Mouse (Mus musculus) embryonic facial prominence, embryonic 15.5 days (tissue): ENCODE measurements around the gene Ctrl. TPM values are rescaled to one million over a fixed set of nuclear protein-coding genes. Genes with fewer than 3 reads are reported as not detected.

Experiments
- ATAC-seq: fragments of 200-750 bp; cut with Nextera tagmentation; 2 replicates; pipeline ENCODE4 v1.8.0; 2017; ENCODE audit warnings: low read depth, moderate TSS enrichment; ENCODE audit not compliant: insufficient number of reproducible peaks, low FRiP score, low TSS enrichment
- H3K27ac ChIP-seq: fragments of 300-500 bp; sonication (generic); replicated peaks from 2 replicates; pipeline ENCODE4 v1.5.1; 2015; ENCODE audit warnings: mild to moderate bottlenecking, inconsistent platforms
- H3K27me3 ChIP-seq: fragments of 300-500 bp; sonication (generic); 2 replicates; pipeline ENCODE4 v1.6.1; 2015; ENCODE audit warnings: inconsistent platforms
- H3K36me3 ChIP-seq: fragments of 300-500 bp; sonication (generic); 2 replicates; pipeline ENCODE4 v1.6.1; 2015; ENCODE audit warnings: mild to moderate bottlenecking, inconsistent platforms
- H3K4me1 ChIP-seq: fragments of 300-500 bp; sonication (generic); 2 replicates; pipeline ENCODE4 v1.6.1; 2015; ENCODE audit warnings: inconsistent platforms
- H3K4me2 ChIP-seq: fragments of 300-500 bp; sonication (generic); replicated peaks from 2 replicates; pipeline ENCODE4 v1.6.1; 2015; ENCODE audit warnings: mild to moderate bottlenecking, inconsistent platforms
- H3K4me3 ChIP-seq: fragments of 300-500 bp; sonication (generic); replicated peaks from 2 replicates; pipeline ENCODE4 v1.5.1; 2015; ENCODE audit warnings: mild to moderate bottlenecking, inconsistent platforms
- H3K9ac ChIP-seq: fragments of 300-500 bp; sonication (generic); 2 replicates; pipeline ENCODE4 v1.6.1; 2015; ENCODE audit warnings: inconsistent platforms
- H3K9me3 ChIP-seq: fragments of 300-500 bp; sonication (generic); replicated peaks from 2 replicates; pipeline ENCODE4 v1.6.1; 2016; ENCODE audit warnings: inconsistent platforms
- WGBS: fragments of 180-500 bp; shearing (Covaris S2); methylation state at CpG from one replicate; pipeline ENCODE4 v1.1.7; 2015; 5-methylcytosine and 5-hydroxymethylcytosine counted together
- polyA plus RNA-seq: library from polyadenylated mRNA; unstranded; fragments of >200 nt; fragmentation: Nextera tagmentation; extraction: Ambion mirVana; gene quantifications from 2 replicates; pipeline ENCODE4 v1.2.1, GENCODE M21; 2015

Gene Ctrl
- polyA plus RNA-seq, 1 experiment from 2014 or later, result 1.4 TPM

- no peak overlapping the region for H3K4me3 ChIP-seq
- H3K4me1 ChIP-seq, result peaks cover 44% of the 10 kb centered on the region
- ATAC-seq, result no peak
- no peak overlapping the region for H3K4me2 ChIP-seq
- H3K27me3 ChIP-seq, result no peaks in the 10 kb centered on the region
- H3K9me3 ChIP-seq, result no peaks in the 10 kb centered on the region
- no peak overlapping the region for H3K27ac ChIP-seq
- peaks cover 25% of the 10 kb centered on the region for H3K36me3 ChIP-seq
- WGBS, result 88% methylated on average over 10 of the region's 10 CpGs
- H3K9ac ChIP-seq, result no peak overlapping the region
These were observed 27.9 kb upstream of the Ctrl start for GRCm38 (mm10) chr8:105961536-105961935.

- Histone ChIP-seq H3K4me3 (no peak overlapping the region), H3K27me3 (no peaks in the 10 kb centered on the region), H3K4me2 (no peak overlapping the region), H3K36me3 (peaks cover 29% of the 10 kb centered on the region), H3K27ac (no peak overlapping the region), H3K4me1 (peaks cover 41% of the 10 kb centered on the region), H3K9ac (no peak overlapping the region), H3K9me3 (no peaks in the 10 kb centered on the region)
- ATAC-seq, result no peak
- 76% methylated on average over 14 of the region's 14 CpGs for WGBS
These were observed 27.4 kb upstream of the Ctrl start for GRCm38 (mm10) chr8:105961101-105961500.

- peaks cover 44% of the 10 kb centered on the region for H3K36me3 ChIP-seq
- no peak overlapping the region; the same call in 1 of the 2 replicates for H3K27ac ChIP-seq
- 72% methylated on average over 7 of the region's 7 CpGs for whole genome bisulfite sequencing
- H3K4me1 ChIP-seq, result peaks cover 32% of the 10 kb centered on the region
- ATAC-seq, result peak; percentile 48; the same call in 1 of the 2 replicates
- H3K4me3 ChIP-seq, result no peak overlapping the region
- no peak overlapping the region for H3K9ac ChIP-seq
- no peaks in the 10 kb centered on the region for H3K27me3 ChIP-seq
- H3K4me2 ChIP-seq, result no peak overlapping the region
- no peaks in the 10 kb centered on the region for H3K9me3 ChIP-seq
These were observed 25.7 kb upstream of the Ctrl start for GRCm38 (mm10) chr8:105959350-105959749.

- Histone ChIP-seq H3K4me1 (peaks cover 18% of the 10 kb centered on the region), H3K9me3 (no peaks in the 10 kb centered on the region), H3K27ac (no peak overlapping the region), H3K4me3 (no peak overlapping the region), H3K9ac (no peak overlapping the region), H3K4me2 (no peak overlapping the region), H3K27me3 (no peaks in the 10 kb centered on the region), H3K36me3 (peaks cover 59% of the 10 kb centered on the region)
- ATAC-seq, result no peak
- 45% methylated on average over 3 of the region's 4 CpGs for WGBS
These were observed 24.2 kb upstream of the Ctrl start for GRCm38 (mm10) chr8:105957813-105958212.

- Histone ChIP-seq H3K4me2 (no peak overlapping the region), H3K27ac (no peak overlapping the region), H3K27me3 (no peaks in the 10 kb centered on the region), H3K4me1 (peaks cover 18% of the 10 kb centered on the region), H3K4me3 (no peak overlapping the region), H3K36me3 (peaks cover 68% of the 10 kb centered on the region), H3K9ac (no peak overlapping the region), H3K9me3 (no peaks in the 10 kb centered on the region)
- no peak for ATAC-seq
- 90% methylated on average over 4 of the region's 4 CpGs for WGBS
These were observed 22.9 kb upstream of the Ctrl start for GRCm38 (mm10) chr8:105956556-105956955.

- H3K27me3 ChIP-seq, result no peaks in the 10 kb centered on the region
- ATAC-seq, result peak; percentile 78
- H3K9me3 ChIP-seq, result no peaks in the 10 kb centered on the region
- peaks cover 92% of the 10 kb centered on the region for H3K36me3 ChIP-seq
- no peak overlapping the region for H3K4me2 ChIP-seq
- no peak overlapping the region for H3K4me3 ChIP-seq
- H3K4me1 ChIP-seq, result peaks cover 16% of the 10 kb centered on the region
- 11% methylated on average over 7 of the region's 7 CpGs for WGBS
- no peak overlapping the region for H3K9ac ChIP-seq
- peak overlapping the region; percentile 66 for H3K27ac ChIP-seq
These were observed 17.5 kb upstream of the Ctrl start for GRCm38 (mm10) chr8:105951057-105951659.

GRCm38 (mm10) chr8:105949350-105949749, 15.7 kb upstream of the Ctrl start:
- peaks cover 94% of the 10 kb centered on the region for H3K36me3 ChIP-seq
- no peak overlapping the region; the same call in 1 of the 2 replicates for H3K27ac ChIP-seq
- no peak for ATAC-seq
- no peak overlapping the region for H3K4me2 ChIP-seq
- no peaks in the 10 kb centered on the region for H3K27me3 ChIP-seq
- no peak overlapping the region for H3K9ac ChIP-seq
- H3K4me3 ChIP-seq, result no peak overlapping the region
- no peaks in the 10 kb centered on the region for H3K9me3 ChIP-seq
- 62% methylated on average over 10 of the region's 10 CpGs for WGBS
- H3K4me1 ChIP-seq, result peaks cover 16% of the 10 kb centered on the region

GRCm38 (mm10) chr8:105943321-105943739, 9.7 kb upstream of the Ctrl start, which contains the start of gene Lcat:
Gene Lcat (minus strand): TSS chr8:105943382.
- no peaks in the 10 kb centered on the region for H3K9me3 ChIP-seq
- no peak within 1 kb of the TSS for H3K4me2 ChIP-seq
- H3K36me3 ChIP-seq, result peaks cover 83% of the 10 kb centered on the region
- no peak for ATAC-seq
- H3K4me3 ChIP-seq, result no peak within 1 kb of the TSS
- peaks cover 2% of the 10 kb centered on the region for H3K4me1 ChIP-seq
- WGBS, result 79% methylated on average over 8 of the region's 8 CpGs
- no peak within 1 kb of the TSS for H3K27ac ChIP-seq
- H3K9ac ChIP-seq, result no peak within 1 kb of the TSS
- no peaks in the 10 kb centered on the region for H3K27me3 ChIP-seq

- no peak overlapping the region for H3K9ac ChIP-seq
- no peak for ATAC-seq
- H3K4me2 ChIP-seq, result no peak overlapping the region
- peaks cover 6% of the 10 kb centered on the region for H3K4me1 ChIP-seq
- H3K36me3 ChIP-seq, result peaks cover 75% of the 10 kb centered on the region
- 90% methylated on average over 5 of the region's 5 CpGs for WGBS
- no peak overlapping the region for H3K27ac ChIP-seq
- H3K4me3 ChIP-seq, result no peak overlapping the region
- no peaks in the 10 kb centered on the region for H3K27me3 ChIP-seq
- H3K9me3 ChIP-seq, result no peaks in the 10 kb centered on the region
These were observed 8.9 kb upstream of the Ctrl start for GRCm38 (mm10) chr8:105942542-105942941.

GRCm38 (mm10) chr8:105942026-105942425, 8.4 kb upstream of the Ctrl start:
- Histone ChIP-seq H3K9me3 (no peaks in the 10 kb centered on the region), H3K36me3 (peaks cover 70% of the 10 kb centered on the region), H3K27me3 (no peaks in the 10 kb centered on the region), H3K9ac (no peak overlapping the region), H3K4me2 (no peak overlapping the region), H3K27ac (no peak overlapping the region), H3K4me1 (peaks cover 6% of the 10 kb centered on the region), H3K4me3 (no peak overlapping the region)
- WGBS, result 90% methylated on average over 11 of the region's 11 CpGs
- no peak for ATAC-seq

GRCm38 (mm10) chr8:105938306-105938669, 4.6 kb upstream of the Ctrl start, which contains the start of gene Psmb10:
Gene Psmb10 (minus strand): TSS chr8:105938444.
- H3K27me3 ChIP-seq, result no peaks in the 10 kb centered on the region
- peak within 1 kb of the TSS; percentile 83 for H3K27ac ChIP-seq
- ATAC-seq, result no peak
- peak within 1 kb of the TSS; percentile 87 for H3K4me3 ChIP-seq
- 24% methylated on average over 4 of the region's 4 CpGs for WGBS
- no peaks in the 10 kb centered on the region for H3K9me3 ChIP-seq
- H3K4me2 ChIP-seq, result peak within 1 kb of the TSS; percentile 94
- peak within 1 kb of the TSS; percentile 71 for H3K9ac ChIP-seq
- peaks cover 41% of the 10 kb centered on the region for H3K36me3 ChIP-seq
- H3K4me1 ChIP-seq, result peaks cover 17% of the 10 kb centered on the region
